Mouse (Mus musculus) kidney, adult 2 months (tissue): Measurements from ENCODE around the gene Smad1. TPM values are rescaled to one million over a fixed set of nuclear protein-coding genes. Genes with fewer than 3 reads are reported as not detected.
A peak's percentile ranks its signal among the peaks of the same experiment; 100 is the strongest.

Source experiments
- DNase-seq: peaks from one replicate; pipeline ENCODE4 v3.0.0; 2021
- H3K27ac ChIP-seq: fragments of 200-500 bp; 2 replicates; pipeline ENCODE4 v1.5.1; 2012; ENCODE audit warnings: low read depth, low read length, control low read depth, inconsistent platforms; ENCODE audit not compliant: insufficient read depth
- H3K27me3 ChIP-seq: fragments of 200-500 bp; replicated peaks from 2 replicates; pipeline ENCODE4 v1.6.1; 2012; ENCODE audit warnings: mild to moderate bottlenecking, moderate library complexity, low read length, inconsistent platforms; ENCODE audit not compliant: control insufficient read depth, insufficient read depth
- H3K36me3 ChIP-seq: fragments of 200-500 bp; 2 replicates; pipeline ENCODE4 v1.6.1; 2012; ENCODE audit warnings: mild to moderate bottlenecking, moderate library complexity, low read length, inconsistent platforms; ENCODE audit not compliant: control insufficient read depth, insufficient read depth
- H3K4me1 ChIP-seq: fragments of 200-500 bp; 2 replicates; pipeline ENCODE4 v1.6.1; 2011; ENCODE audit warnings: low read length; ENCODE audit not compliant: control insufficient read depth, insufficient read depth
- H3K4me3 ChIP-seq: fragments of 200-500 bp; 2 replicates; pipeline ENCODE4 v1.5.1; 2011; ENCODE audit warnings: mild to moderate bottlenecking, low read depth, low read length, control low read depth; ENCODE audit not compliant: insufficient read depth
- CTCF ChIP-seq: fragments of 200-500 bp; conservative IDR thresholded peaks from 2 replicates; pipeline ENCODE4 v1.5.1; 2011; ENCODE audit warnings: low read depth, mild to moderate bottlenecking, control low read depth, low read length, moderate library complexity, mixed read lengths; ENCODE audit not compliant: insufficient read depth, insufficient read length
- POLR2A ChIP-seq: fragments of 200-500 bp; IDR thresholded peaks from one replicate; pipeline ENCODE4 v1.6.1; 2011; ENCODE audit warnings: low read depth, low read length, control low read depth
- WGBS: fragments of 180-500 bp; shearing (Covaris S2); methylation state at CpG from one replicate; pipeline ENCODE4 v1.1.7; 2018; 5-methylcytosine and 5-hydroxymethylcytosine counted together
- polyA plus RNA-seq: library from polyadenylated mRNA; depleted of rRNA; stranded (reverse); fragments of >200 nt; gene quantifications from 2 replicates; pipeline ENCODE4 v1.2.3, GENCODE M21; 2012

Gene Smad1
- polyA plus RNA-seq, 1 experiment, result 20.8 TPM

GRCm38 (mm10) chr8:79367350-79367749, 32.0 kb downstream of the Smad1 start:
- no peak overlapping the region for H3K27ac ChIP-seq
- no peak for DNase-seq

GRCm38 (mm10) chr8:79366227-79366626, 33.1 kb downstream of the Smad1 start:
- Histone ChIP-seq H3K27me3 (no peaks in the 10 kb centered on the region), H3K4me3 (no peak overlapping the region), H3K36me3 (no peaks in the 10 kb centered on the region), H3K27ac (no peak overlapping the region), H3K4me1 (peaks cover 9% of the 10 kb centered on the region)
- 88% methylated on average over 9 of the region's 9 CpGs for WGBS
- no peak for DNase-seq
- TF ChIP-seq POLR2A, result no peak
- TF ChIP-seq CTCF, result no peak

More at GRCm38 (mm10) chr8:79367350-79367749, 32.0 kb downstream of the Smad1 start:
- Histone ChIP-seq H3K36me3 (no peaks in the 10 kb centered on the region), H3K27me3 (no peaks in the 10 kb centered on the region), H3K4me3 (no peak overlapping the region), H3K4me1 (peaks cover 13% of the 10 kb centered on the region)
- 35% methylated on average over 12 of the region's 12 CpGs for WGBS
- TF ChIP-seq CTCF (no peak), POLR2A (no peak)

GRCm38 (mm10) chr8:79365707-79366106, 33.6 kb downstream of the Smad1 start:
- TF ChIP-seq CTCF (no peak), POLR2A (no peak)
- Histone ChIP-seq H3K27me3 (no peaks in the 10 kb centered on the region), H3K4me3 (no peak overlapping the region), H3K36me3 (no peaks in the 10 kb centered on the region), H3K4me1 (peaks cover 13% of the 10 kb centered on the region), H3K27ac (no peak overlapping the region)
- WGBS, result 76% methylated on average over 3 of the region's 3 CpGs
- DNase-seq, result no peak

- no peak overlapping the region for H3K27ac ChIP-seq
- WGBS, result 80% methylated on average over 8 of the region's 8 CpGs
- H3K4me1 ChIP-seq, result peaks cover 17% of the 10 kb centered on the region
- H3K27me3 ChIP-seq, result no peaks in the 10 kb centered on the region
- no peak overlapping the region for H3K4me3 ChIP-seq
- DNase-seq, result no peak
- TF ChIP-seq CTCF (no peak), POLR2A (no peak)
- H3K36me3 ChIP-seq, result no peaks in the 10 kb centered on the region
These were observed 34.5 kb downstream of the Smad1 start for GRCm38 (mm10) chr8:79364806-79365205.

GRCm38 (mm10) chr8:79362430-79362829, 36.9 kb downstream of the Smad1 start:
- Histone ChIP-seq H3K4me3 (no peak overlapping the region), H3K27ac (0 out of 2 replicates have a peak overlapping the region, but pooled peaks have one; percentile 30), H3K4me1 (peaks cover 12% of the 10 kb centered on the region), H3K36me3 (no peaks in the 10 kb centered on the region), H3K27me3 (no peaks in the 10 kb centered on the region)
- 46% methylated on average over 2 of the region's 2 CpGs for WGBS
- TF ChIP-seq CTCF (no peak), POLR2A (no peak)
- no peak for DNase-seq

GRCm38 (mm10) chr8:79360774-79361527, 38.4 kb downstream of the Smad1 start:
- Histone ChIP-seq H3K27me3 (no peaks in the 10 kb centered on the region), H3K27ac (peak overlapping the region; percentile 11; the same call in 1 of the 2 replicates), H3K36me3 (no peaks in the 10 kb centered on the region), H3K4me1 (peaks cover 12% of the 10 kb centered on the region), H3K4me3 (no peak overlapping the region)
- WGBS, result 47% methylated on average over 6 of the region's 6 CpGs
- TF ChIP-seq CTCF (no peak), POLR2A (no peak)
- DNase-seq, result peak; percentile 38

- H3K27ac ChIP-seq, result peak overlapping the region; percentile 11; the same call in 1 of the 2 replicates
- H3K4me1 ChIP-seq, result peaks cover 12% of the 10 kb centered on the region
- 49% methylated on average over 9 of the region's 9 CpGs for WGBS
- DNase-seq, result no peak
- H3K4me3 ChIP-seq, result no peak overlapping the region
- no peaks in the 10 kb centered on the region for H3K27me3 ChIP-seq
- H3K36me3 ChIP-seq, result no peaks in the 10 kb centered on the region
- TF ChIP-seq CTCF (no peak), POLR2A (no peak)
These were observed 39.0 kb downstream of the Smad1 start for GRCm38 (mm10) chr8:79360302-79360701.
